Mouse (Mus musculus) monocyte, adult 59 days (primary cell): Measurements from ENCODE around the gene Gm21761. TPM values are rescaled to one million over a fixed set of nuclear protein-coding genes. Genes with fewer than 3 reads are reported as not detected.

Experiments
- total RNA-seq, 2 experiments: library from RNA; stranded (reverse); gene quantifications; one replicate each; pipeline ENCODE4 v1.2.4; 2023

Gm21761 gene
- not detected for total RNA-seq

DNA sequence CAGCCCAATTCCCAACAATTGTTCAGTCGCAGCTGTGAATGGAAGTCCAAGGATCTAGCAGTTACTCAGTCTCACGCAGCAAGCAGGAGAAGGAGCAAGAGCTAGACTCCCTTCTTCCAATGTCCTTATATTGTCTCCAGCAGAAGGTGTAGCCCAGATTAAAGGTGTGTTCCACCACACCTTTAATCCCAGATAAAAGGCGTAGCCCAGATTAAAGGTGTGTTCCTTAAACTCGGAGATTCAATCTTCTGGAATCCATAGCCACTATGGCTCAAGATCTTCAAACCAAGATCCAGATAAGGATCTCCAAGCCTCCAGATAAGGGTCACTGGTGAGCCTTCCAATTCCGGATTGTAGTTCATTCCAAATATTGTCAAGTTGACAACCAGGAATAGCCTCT lies at the start of gene Gm21761:
TSS of gene Gm21761 (minus strand) at position 101 of the 400 bp plus-strand sequence.

GRCm38 (mm10) chr13:119950706-119951105 lies 21.6 kb upstream of the Gm21761 start, which contains the start of gene B020031M17Rik:
B020031M17Rik (minus strand) TSS chr13:119950806.

DNA sequence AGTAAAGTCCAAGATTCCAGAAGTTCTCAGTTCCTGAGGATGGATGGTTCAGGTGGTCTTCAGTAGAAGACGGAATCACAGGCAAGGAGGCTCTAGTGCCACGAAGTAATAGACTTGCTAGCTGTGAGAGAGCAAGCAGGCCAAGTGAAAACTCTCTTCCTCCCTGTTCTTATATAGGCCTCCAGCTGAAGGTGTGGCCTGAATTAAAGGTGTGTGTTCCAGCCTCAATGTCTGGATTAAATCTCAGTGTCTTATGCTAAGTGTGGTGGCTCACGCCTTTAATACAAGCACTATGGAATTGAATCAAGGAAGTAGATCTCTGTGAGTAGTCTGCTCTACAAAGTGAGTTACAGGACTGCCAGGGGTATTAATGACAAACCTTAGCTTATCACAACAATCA lies 34.4 kb downstream of the Gm21761 start, which contains the start of gene Tcstv1:
TSS of gene Tcstv1 (minus strand) at position 101 of the 400 bp plus-strand sequence.

Other genes with a start within 250 kb of the Gm21761 start
- 10 to 100 TPM; 46.2 to 52.9 TPM for gene Hmgcs1, start 238.9 kb downstream of the Gm21761 start, total RNA-seq
- gene Nim1k, start 173.4 kb downstream of the Gm21761 start, total RNA-seq: 1 to 10 TPM; 2.5 to 3.1 TPM
- 10 to 100 TPM; 52.9 to 59.9 TPM for gene Zfp131, start 138.4 kb downstream of the Gm21761 start, total RNA-seq
- not detected for gene AF067063, start 99.1 kb downstream of the Gm21761 start, total RNA-seq
- gene D13Ertd608e, start 93.3 kb downstream of the Gm21761 start, total RNA-seq: not detected
- gene Tcstv1, start 34.5 kb downstream of the Gm21761 start, total RNA-seq: not detected
- not detected for gene B020031M17Rik, start 21.5 kb upstream of the Gm21761 start, total RNA-seq
- gene Gm36079, start 97.7 kb upstream of the Gm21761 start, total RNA-seq: 1 to 10 TPM; 1.6 to 2.9 TPM
- 100 to 1,000 TPM; 140 to 176 TPM for gene Gm21188, start 122.9 kb upstream of the Gm21761 start, total RNA-seq
- gene Gm20767, start 211.0 kb upstream of the Gm21761 start, total RNA-seq: not detected
- not detected for gene Gm21818, start 243.2 kb upstream of the Gm21761 start, total RNA-seq